Mouse (Mus musculus) neural tube, embryonic 12.5 days (tissue): ENCODE results near the gene Atp7a. TPM values are rescaled to one million over a fixed set of nuclear protein-coding genes. Genes with fewer than 3 reads are reported as not detected.
"Not testable (repeated sequence)": the region's sequence is repeated elsewhere in the genome, so short reads cannot be mapped to it uniquely, and the experiment has no call there.

Experiments
- ATAC-seq: fragments of 200-750 bp; cut with Nextera tagmentation; 2 replicates; pipeline ENCODE4 v1.8.0; 2017; ENCODE audit warnings: low read depth, mild to moderate bottlenecking, moderate TSS enrichment, moderate library complexity; ENCODE audit not compliant: low FRiP score
- H3K27ac ChIP-seq: fragments of 300-500 bp; sonication (generic); 2 replicates; pipeline ENCODE4 v1.5.1; 2016
- H3K27me3 ChIP-seq: fragments of 300-500 bp; sonication (generic); replicated peaks from 2 replicates; pipeline ENCODE4 v1.6.1; 2016; ENCODE audit warnings: mild to moderate bottlenecking
- H3K36me3 ChIP-seq: fragments of 300-500 bp; sonication (generic); 2 replicates; pipeline ENCODE4 v1.6.1; 2016; ENCODE audit warnings: mild to moderate bottlenecking
- H3K4me1 ChIP-seq: fragments of 300-500 bp; sonication (generic); 2 replicates; pipeline ENCODE4 v1.6.1; 2016
- H3K4me2 ChIP-seq: fragments of 300-500 bp; sonication (generic); replicated peaks from 2 replicates; pipeline ENCODE4 v1.6.1; 2016; ENCODE audit warnings: mild to moderate bottlenecking
- H3K4me3 ChIP-seq: fragments of 300-500 bp; sonication (generic); 2 replicates; pipeline ENCODE4 v1.5.1; 2016
- H3K9ac ChIP-seq: fragments of 300-500 bp; sonication (generic); 2 replicates; pipeline ENCODE4 v1.6.1; 2016; ENCODE audit warnings: mild to moderate bottlenecking
- H3K9me3 ChIP-seq: fragments of 300-500 bp; sonication (generic); 2 replicates; pipeline ENCODE4 v1.6.1; 2016; ENCODE audit warnings: mild to moderate bottlenecking
- WGBS: fragments of 180-500 bp; shearing (Covaris S2); methylation state at CpG from one replicate; pipeline ENCODE4 v1.1.7; 2016; 5-methylcytosine and 5-hydroxymethylcytosine counted together
- polyA plus RNA-seq: library from polyadenylated mRNA; unstranded; fragments of >200 nt; fragmentation: Nextera tagmentation; extraction: Ambion mirVana; gene quantifications from 2 replicates; pipeline ENCODE4 v1.2.1, GENCODE M21; 2016

Gene Atp7a
- 24.3 and 25.1 TPM in 2 replicates for polyA plus RNA-seq

GRCm38 (mm10) chrX:106026418-106027342, at the start of gene Atp7a:
TSS of gene Atp7a (plus strand) at chrX:106027276.
- peak within 1 kb of the TSS; percentile 57 for H3K4me2 ChIP-seq
- no peaks in the 10 kb centered on the region for H3K4me1 ChIP-seq
- H3K27ac ChIP-seq = no peak within 1 kb of the TSS
- H3K9ac ChIP-seq = peak within 1 kb of the TSS; percentile 54
- H3K27me3 ChIP-seq = no peaks in the 10 kb centered on the region
- WGBS = 23% methylated on average over 36 of the region's 36 CpGs
- H3K36me3 ChIP-seq = no peaks in the 10 kb centered on the region
- ATAC-seq = peak; percentile 97
- peak within 1 kb of the TSS; percentile 46 for H3K4me3 ChIP-seq
- H3K9me3 ChIP-seq = no peaks in the 10 kb centered on the region

GRCm38 (mm10) chrX:106001605-106002004, 25.5 kb upstream of the Atp7a start:
- H3K9ac ChIP-seq = no peak overlapping the region
- no peaks in the 10 kb centered on the region for H3K27me3 ChIP-seq
- H3K4me3 ChIP-seq = no peak overlapping the region
- no peak overlapping the region for H3K4me2 ChIP-seq
- no peaks in the 10 kb centered on the region for H3K36me3 ChIP-seq
- ATAC-seq = no peak
- no peaks in the 10 kb centered on the region for H3K9me3 ChIP-seq
- 76% methylated on average over 1 of the region's 1 CpGs for WGBS
- no peak overlapping the region for H3K27ac ChIP-seq
- H3K4me1 ChIP-seq = no peaks in the 10 kb centered on the region

- Histone ChIP-seq H3K4me3 (peak overlapping the region; percentile 46), H3K4me2 (peak overlapping the region; percentile 56), H3K9me3 (no peaks in the 10 kb centered on the region), H3K36me3 (no peaks in the 10 kb centered on the region), H3K27ac (no peak overlapping the region), H3K4me1 (no peaks in the 10 kb centered on the region), H3K27me3 (no peaks in the 10 kb centered on the region), H3K9ac (peak overlapping the region; percentile 33; the same call in 1 of the 2 replicates)
- no peak for ATAC-seq
- 18% methylated on average over 3 of the region's 3 CpGs for WGBS
Observed at GRCm38 (mm10) chrX:106010762-106011161, 16.3 kb upstream of the Atp7a start.

GRCm38 (mm10) chrX:106011465-106012159, 15.5 kb upstream of the Atp7a start, which contains the start of gene Magt1:
TSS of gene Magt1 (minus strand) at chrX:106011906.
- H3K4me3 ChIP-seq = peak within 1 kb of the TSS; percentile 46
- H3K4me2 ChIP-seq = peak within 1 kb of the TSS; percentile 56
- no peaks in the 10 kb centered on the region for H3K27me3 ChIP-seq
- no peak within 1 kb of the TSS; the same call in 1 of the 2 replicates for H3K27ac ChIP-seq
- no peaks in the 10 kb centered on the region for H3K9me3 ChIP-seq
- 14% methylated on average over 45 of the region's 45 CpGs for WGBS
- peak within 1 kb of the TSS; percentile 33; the same call in 1 of the 2 replicates for H3K9ac ChIP-seq
- no peaks in the 10 kb centered on the region for H3K36me3 ChIP-seq
- no peaks in the 10 kb centered on the region for H3K4me1 ChIP-seq
- peak; percentile 89 for ATAC-seq

GRCm38 (mm10) chrX:106012559-106012958, 14.5 kb upstream of the Atp7a start:
- 77% methylated on average over 3 of the region's 3 CpGs for WGBS
- no peaks in the 10 kb centered on the region for H3K36me3 ChIP-seq
- peak overlapping the region; percentile 22; the same call in 1 of the 2 replicates for H3K4me3 ChIP-seq
- no peaks in the 10 kb centered on the region for H3K4me1 ChIP-seq
- no peak overlapping the region for H3K27ac ChIP-seq
- peak overlapping the region; percentile 51 for H3K4me2 ChIP-seq
- no peaks in the 10 kb centered on the region for H3K27me3 ChIP-seq
- no peaks in the 10 kb centered on the region for H3K9me3 ChIP-seq
- H3K9ac ChIP-seq = no peak overlapping the region
- ATAC-seq = no peak

- no peak overlapping the region for H3K9ac ChIP-seq
- no peak for ATAC-seq
- H3K9me3 ChIP-seq = no peaks in the 10 kb centered on the region
- no peaks in the 10 kb centered on the region for H3K4me1 ChIP-seq
- no peak overlapping the region for H3K4me2 ChIP-seq
- no peak overlapping the region for H3K27ac ChIP-seq
- H3K27me3 ChIP-seq = no peaks in the 10 kb centered on the region
- H3K36me3 ChIP-seq = no peaks in the 10 kb centered on the region
- H3K4me3 ChIP-seq = no peak overlapping the region
- WGBS = 28% methylated on average over 2 of the region's 2 CpGs
Observed at GRCm38 (mm10) chrX:106013217-106013616, 13.9 kb upstream of the Atp7a start.

GRCm38 (mm10) chrX:106014741-106015377, 12.2 kb upstream of the Atp7a start:
- not testable (repeated sequence) for H3K36me3 ChIP-seq, H3K9me3 ChIP-seq, H3K27ac ChIP-seq, H3K27me3 ChIP-seq, H3K4me3 ChIP-seq, H3K4me1 ChIP-seq, H3K9ac ChIP-seq, ATAC-seq
- 0 out of 2 replicates have a peak overlapping the region, but pooled peaks have one; percentile 35 for H3K4me2 ChIP-seq
- 67% methylated on average over 2 of the region's 2 CpGs for WGBS

- ATAC-seq = peak; percentile 51
- WGBS = 14% methylated on average over 26 of the region's 26 CpGs
- Histone ChIP-seq H3K9me3 (no peaks in the 10 kb centered on the region), H3K4me2 (peak within 1 kb of the TSS; percentile 52), H3K27me3 (no peaks in the 10 kb centered on the region), H3K4me3 (peak within 1 kb of the TSS; percentile 47), H3K9ac (peak within 1 kb of the TSS; percentile 61), H3K27ac (peak within 1 kb of the TSS; percentile 20; the same call in 1 of the 2 replicates), H3K36me3 (peaks cover 6% of the 10 kb centered on the region; the same call in 1 of the 2 replicates), H3K4me1 (no peaks in the 10 kb centered on the region)
Observed at GRCm38 (mm10) chrX:106015571-106016322, 11.3 kb upstream of the Atp7a start, which contains the start of gene Cox7b. TSS of gene Cox7b (plus strand) at chrX:106015700.

- WGBS = 96% methylated on average over 3 of the region's 3 CpGs
- peaks cover 6% of the 10 kb centered on the region; the same call in 1 of the 2 replicates for H3K36me3 ChIP-seq
- H3K4me1 ChIP-seq = no peaks in the 10 kb centered on the region
- H3K27me3 ChIP-seq = no peaks in the 10 kb centered on the region
- H3K27ac ChIP-seq = no peak overlapping the region
- H3K4me3 ChIP-seq = no peak overlapping the region
- no peak for ATAC-seq
- no peak overlapping the region for H3K9ac ChIP-seq
- peak overlapping the region; percentile 22; the same call in 1 of the 2 replicates for H3K4me2 ChIP-seq
- H3K9me3 ChIP-seq = no peaks in the 10 kb centered on the region
Observed at GRCm38 (mm10) chrX:106017102-106017501, 10.0 kb upstream of the Atp7a start.

GRCm38 (mm10) chrX:106017516-106017915, 9.6 kb upstream of the Atp7a start:
- Histone ChIP-seq H3K27me3 (no peaks in the 10 kb centered on the region), H3K4me2 (no peak overlapping the region), H3K9ac (no peak overlapping the region), H3K36me3 (peaks cover 6% of the 10 kb centered on the region; the same call in 1 of the 2 replicates), H3K27ac (no peak overlapping the region), H3K9me3 (no peaks in the 10 kb centered on the region), H3K4me3 (no peak overlapping the region), H3K4me1 (no peaks in the 10 kb centered on the region)
- ATAC-seq = no peak
- 91% methylated on average over 4 of the region's 4 CpGs for WGBS

GRCm38 (mm10) chrX:106027343-106027674, 233 bp downstream of the Atp7a start:
- no peak overlapping the region for H3K27ac ChIP-seq
- WGBS = 21% methylated on average over 8 of the region's 8 CpGs
- no peaks in the 10 kb centered on the region for H3K36me3 ChIP-seq
- H3K27me3 ChIP-seq = no peaks in the 10 kb centered on the region
- H3K4me1 ChIP-seq = no peaks in the 10 kb centered on the region; the same call in 1 of the 2 replicates
- ATAC-seq = no peak; the same call in 1 of the 2 replicates
- H3K4me3 ChIP-seq = peak overlapping the region; percentile 46
- H3K9ac ChIP-seq = peak overlapping the region; percentile 54
- H3K9me3 ChIP-seq = no peaks in the 10 kb centered on the region
- peak overlapping the region; percentile 57 for H3K4me2 ChIP-seq
